Mouse (Mus musculus) stomach, embryonic 15.5 days (tissue): ENCODE results near the gene Zbtb48. TPM values are rescaled to one million over a fixed set of nuclear protein-coding genes. Genes with fewer than 3 reads are reported as not detected.

Experiments used
- ATAC-seq: fragments of 200-750 bp; cut with Nextera tagmentation; 2 replicates; pipeline ENCODE4 v1.8.0; 2017; ENCODE audit warnings: low read depth, moderate number of reproducible peaks, moderate TSS enrichment; ENCODE audit not compliant: insufficient read depth, low FRiP score
- H3K27ac ChIP-seq: fragments of 300-500 bp; sonication (generic); 2 replicates; pipeline ENCODE4 v1.5.1; 2015; ENCODE audit warnings: mild to moderate bottlenecking, inconsistent platforms
- H3K27me3 ChIP-seq: fragments of 300-500 bp; sonication (generic); replicated peaks from 2 replicates; pipeline ENCODE4 v1.6.1; 2015; ENCODE audit warnings: inconsistent platforms
- H3K36me3 ChIP-seq: fragments of 300-500 bp; sonication (generic); 2 replicates; pipeline ENCODE4 v1.6.1; 2015; ENCODE audit warnings: inconsistent platforms
- H3K4me1 ChIP-seq: fragments of 300-500 bp; sonication (generic); 2 replicates; pipeline ENCODE4 v1.6.1; 2015; ENCODE audit warnings: inconsistent platforms
- H3K4me2 ChIP-seq: fragments of 300-500 bp; sonication (generic); 2 replicates; pipeline ENCODE4 v1.6.1; 2015; ENCODE audit warnings: mild to moderate bottlenecking, inconsistent platforms
- H3K4me3 ChIP-seq: fragments of 300-500 bp; sonication (generic); replicated peaks from 2 replicates; pipeline ENCODE4 v1.5.1; 2015; ENCODE audit warnings: inconsistent platforms
- H3K9ac ChIP-seq: fragments of 300-500 bp; sonication (generic); 2 replicates; pipeline ENCODE4 v1.6.1; 2015; ENCODE audit warnings: inconsistent platforms
- H3K9me3 ChIP-seq: fragments of 300-500 bp; sonication (generic); 2 replicates; pipeline ENCODE4 v1.6.1; 2016; ENCODE audit warnings: inconsistent platforms
- WGBS: fragments of 180-500 bp; shearing (Covaris S2); methylation state at CpG from one replicate; pipeline ENCODE4 v1.1.7; 2015; 5-methylcytosine and 5-hydroxymethylcytosine counted together
- polyA plus RNA-seq: library from polyadenylated mRNA; unstranded; fragments of >200 nt; fragmentation: Nextera tagmentation; extraction: Ambion mirVana; gene quantifications from 2 replicates; pipeline ENCODE4 v1.2.1, GENCODE M21; 2015

Gene Zbtb48
- polyA plus RNA-seq, 1 experiment from 2014 or later, result 16.8 TPM

DNA sequence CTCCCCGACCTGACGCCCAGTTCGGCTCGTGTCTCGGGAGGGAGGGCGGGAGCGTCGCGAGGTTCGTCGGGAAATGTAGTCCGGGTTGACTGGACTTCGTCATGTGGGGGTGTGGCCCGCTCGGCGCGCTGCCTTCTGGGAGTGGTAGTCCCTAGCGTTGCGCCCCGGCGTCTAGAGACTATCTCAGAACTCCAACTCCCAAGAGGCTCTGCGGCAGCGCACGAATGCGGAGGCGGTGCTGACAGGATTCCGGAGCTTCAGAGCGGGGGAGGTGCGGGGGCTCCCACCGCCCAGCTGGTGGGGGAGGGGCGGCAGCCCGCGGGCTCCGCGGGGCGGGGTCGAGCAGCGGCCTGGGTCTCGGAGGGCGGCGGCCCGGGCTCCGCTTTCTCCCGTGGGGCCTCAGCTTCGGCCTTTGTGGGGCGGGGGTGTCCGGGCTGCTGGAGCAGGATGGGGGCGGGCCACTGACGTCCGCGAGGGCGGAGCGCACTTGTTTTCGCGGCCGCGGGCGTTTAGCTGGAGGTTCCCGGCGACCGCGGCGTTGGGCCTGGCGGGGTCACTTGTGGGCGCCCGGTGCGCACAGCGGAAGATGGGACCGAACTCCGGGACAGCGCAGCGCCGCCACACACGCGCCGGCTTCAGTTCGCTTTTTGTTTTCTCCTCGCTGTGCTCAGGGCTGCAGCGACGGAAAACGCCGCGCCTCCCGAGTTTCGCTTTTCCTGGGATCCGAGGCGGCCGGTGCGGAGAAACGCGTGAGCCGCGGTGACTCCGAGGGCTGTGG lies 31.1 kb downstream of the Zbtb48 start, which contains the start of gene Phf13:
Gene Phf13, minus strand, starts transcription at position 86 of the 778 bp plus-strand sequence.
- Histone ChIP-seq H3K9me3 (no peaks in the 10 kb centered on the region), H3K27ac (peak within 1 kb of the TSS; percentile 93), H3K36me3 (peaks cover 13% of the 10 kb centered on the region), H3K9ac (peak within 1 kb of the TSS; percentile 90), H3K4me3 (peak within 1 kb of the TSS; percentile 99), H3K4me1 (peaks cover 17% of the 10 kb centered on the region; the same call in 1 of the 2 replicates), H3K27me3 (no peaks in the 10 kb centered on the region), H3K4me2 (peak within 1 kb of the TSS; percentile 87)
- peak; percentile 96 for ATAC-seq
- WGBS, result under 1% methylated on average over 93 of the region's 94 CpGs

DNA sequence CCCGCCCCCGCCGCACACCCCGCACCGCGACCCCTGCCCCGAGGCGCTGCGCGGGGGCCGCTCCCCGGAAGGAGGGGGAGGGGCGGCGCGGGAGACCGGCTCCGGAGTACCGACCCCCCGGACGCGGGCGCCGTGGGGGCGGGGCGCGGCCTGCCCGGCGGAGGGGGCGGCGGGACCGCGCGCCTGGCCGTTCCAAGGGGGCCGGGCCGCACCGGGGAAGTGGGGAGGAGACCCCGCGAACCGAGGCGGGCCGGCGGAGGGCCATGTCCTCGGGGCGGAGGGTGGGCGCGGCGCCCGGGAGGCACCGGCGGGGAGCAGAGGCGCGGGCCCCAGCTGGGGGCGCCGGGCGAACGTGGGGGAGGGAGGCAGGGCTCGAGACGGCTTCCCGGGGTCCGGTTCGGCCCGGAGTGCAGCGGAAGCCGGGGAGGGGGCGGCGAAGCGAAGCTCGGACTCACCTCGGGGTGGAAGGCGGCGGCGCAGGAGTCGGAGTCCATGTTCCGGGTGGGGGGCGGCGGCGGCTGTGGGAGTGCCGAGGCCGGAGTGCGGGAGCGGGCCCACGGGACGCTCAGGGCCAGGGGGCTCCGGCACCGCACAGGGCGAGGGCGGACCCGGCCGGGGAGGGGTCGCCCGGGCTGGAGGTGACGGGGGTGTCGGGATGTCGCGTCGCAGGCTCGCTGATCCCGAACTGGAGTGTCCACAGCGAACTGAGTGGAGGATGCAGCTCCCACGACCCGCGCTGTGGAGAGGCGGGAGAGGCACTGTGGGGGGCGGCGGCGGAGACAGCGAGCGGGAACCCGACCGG lies 31.9 kb downstream of the Zbtb48 start:
- H3K27ac ChIP-seq, result peak overlapping the region; percentile 82
- peak overlapping the region; percentile 99 for H3K4me3 ChIP-seq
- peak overlapping the region; percentile 87 for H3K4me2 ChIP-seq
- peak overlapping the region; percentile 90 for H3K9ac ChIP-seq
- H3K9me3 ChIP-seq, result no peaks in the 10 kb centered on the region
- WGBS, result 1% methylated on average over 74 of the region's 111 CpGs
- H3K36me3 ChIP-seq, result peaks cover 21% of the 10 kb centered on the region
- peaks cover 17% of the 10 kb centered on the region; the same call in 1 of the 2 replicates for H3K4me1 ChIP-seq
- no peaks in the 10 kb centered on the region for H3K27me3 ChIP-seq
- ATAC-seq, result no peak; the same call in 1 of the 2 replicates

DNA sequence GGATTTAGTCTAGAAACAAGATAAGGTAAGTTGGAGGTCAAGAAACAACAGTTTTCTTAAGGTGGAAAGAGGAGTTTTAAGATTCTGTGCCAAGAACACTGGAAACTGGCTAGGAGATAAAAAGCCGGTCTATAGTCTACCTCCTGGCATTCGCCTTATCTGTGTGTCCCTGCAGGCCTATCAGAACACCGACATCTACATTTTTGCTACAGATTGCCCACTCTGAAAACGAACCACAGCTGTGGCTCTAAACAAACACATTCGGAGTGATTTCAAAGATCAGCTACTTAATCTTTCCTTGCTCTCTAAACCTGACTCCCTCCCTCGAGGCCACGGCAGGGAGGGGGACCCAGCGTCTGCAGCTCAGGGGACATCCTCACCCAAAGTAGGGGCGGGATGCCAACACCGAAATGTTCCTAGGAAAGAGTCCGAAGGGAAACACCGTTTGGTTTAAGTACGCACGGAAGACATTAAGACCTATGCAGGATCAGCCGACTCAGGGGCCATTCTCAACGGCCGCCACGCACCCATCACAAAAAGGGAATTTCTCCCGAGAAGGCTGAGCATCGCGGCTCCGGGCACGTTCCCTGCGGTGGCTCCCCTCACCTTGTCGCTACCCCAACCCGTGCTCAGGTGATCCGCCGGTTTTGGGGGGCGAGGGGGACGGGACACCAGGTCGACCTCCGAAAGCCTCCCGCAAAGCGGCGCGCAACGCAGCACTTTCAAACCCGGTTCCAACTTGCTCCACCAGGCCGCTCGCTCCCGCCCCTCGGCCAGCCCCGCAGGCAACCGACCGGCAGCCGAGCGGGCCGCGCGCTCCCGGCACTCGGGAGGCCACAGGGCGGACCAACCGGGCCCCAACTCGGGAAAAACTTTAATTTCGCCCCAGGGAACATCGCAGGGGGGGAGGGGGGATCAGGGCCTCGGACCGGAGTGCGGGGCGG lies 33.0 kb downstream of the Zbtb48 start:
- WGBS, result 2% methylated on average over 60 of the region's 61 CpGs
- Histone ChIP-seq H3K27ac (peak overlapping the region; percentile 82), H3K4me1 (peaks cover 17% of the 10 kb centered on the region; the same call in 1 of the 2 replicates), H3K9me3 (no peaks in the 10 kb centered on the region), H3K27me3 (no peaks in the 10 kb centered on the region), H3K36me3 (peaks cover 22% of the 10 kb centered on the region), H3K4me3 (peak overlapping the region; percentile 99), H3K4me2 (peak overlapping the region; percentile 87), H3K9ac (peak overlapping the region; percentile 90)
- ATAC-seq, result no peak

DNA sequence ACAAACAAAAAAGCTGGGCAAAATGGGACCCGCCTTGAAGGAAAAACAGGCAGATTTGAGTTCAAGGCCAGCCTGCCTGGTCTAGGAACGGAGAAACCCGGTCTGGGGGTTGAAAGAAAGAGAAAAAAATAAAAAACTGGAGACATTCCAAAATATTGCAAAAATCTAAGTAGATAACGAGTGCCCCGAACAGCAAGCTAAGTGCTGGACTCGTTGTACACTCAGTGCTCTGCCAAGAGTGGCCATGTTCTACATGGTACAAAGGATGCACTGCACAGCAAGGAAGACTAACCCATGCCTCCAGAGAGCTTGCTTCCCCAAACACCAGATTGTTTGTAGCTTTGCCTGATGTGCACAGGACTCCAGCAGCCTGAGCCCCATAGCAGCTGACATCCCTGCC lies 34.4 kb downstream of the Zbtb48 start:
- WGBS, result 73% methylated on average over 6 of the region's 6 CpGs
- peaks cover 22% of the 10 kb centered on the region for H3K36me3 ChIP-seq
- H3K27ac ChIP-seq, result no peak overlapping the region
- ATAC-seq, result no peak
- H3K4me2 ChIP-seq, result 0 out of 2 replicates have a peak overlapping the region, but pooled peaks have one; percentile 87
- H3K9me3 ChIP-seq, result no peaks in the 10 kb centered on the region
- no peaks in the 10 kb centered on the region for H3K27me3 ChIP-seq
- peaks cover 25% of the 10 kb centered on the region for H3K4me1 ChIP-seq
- H3K9ac ChIP-seq, result no peak overlapping the region
- no peak overlapping the region for H3K4me3 ChIP-seq

DNA sequence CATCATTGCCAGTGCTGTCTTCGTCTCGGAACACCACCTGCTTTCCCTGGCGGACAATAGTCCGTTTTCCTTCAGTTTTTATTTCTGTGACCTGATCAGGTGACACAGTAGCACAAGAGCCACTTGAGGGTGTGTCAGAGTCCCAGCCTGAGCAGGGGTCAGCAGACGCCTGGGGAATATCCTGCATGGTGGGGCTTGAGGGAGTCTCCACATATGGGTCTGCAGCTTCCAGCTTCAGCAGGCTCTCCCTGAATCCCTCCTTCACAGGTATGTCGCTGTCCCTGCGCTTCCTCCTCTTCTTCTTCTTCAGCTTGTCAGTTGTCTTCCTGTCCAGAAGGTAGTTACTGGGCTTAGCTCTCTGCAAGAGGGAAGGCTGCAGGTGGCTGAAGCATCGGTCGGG lies 35.4 kb downstream of the Zbtb48 start:
- H3K27me3 ChIP-seq, result no peaks in the 10 kb centered on the region
- H3K4me2 ChIP-seq, result no peak overlapping the region
- no peak overlapping the region for H3K27ac ChIP-seq
- peaks cover 22% of the 10 kb centered on the region for H3K36me3 ChIP-seq
- ATAC-seq, result no peak
- H3K4me1 ChIP-seq, result peaks cover 27% of the 10 kb centered on the region
- no peak overlapping the region for H3K9ac ChIP-seq
- no peaks in the 10 kb centered on the region for H3K9me3 ChIP-seq
- 91% methylated on average over 9 of the region's 9 CpGs for WGBS
- no peak overlapping the region for H3K4me3 ChIP-seq

DNA sequence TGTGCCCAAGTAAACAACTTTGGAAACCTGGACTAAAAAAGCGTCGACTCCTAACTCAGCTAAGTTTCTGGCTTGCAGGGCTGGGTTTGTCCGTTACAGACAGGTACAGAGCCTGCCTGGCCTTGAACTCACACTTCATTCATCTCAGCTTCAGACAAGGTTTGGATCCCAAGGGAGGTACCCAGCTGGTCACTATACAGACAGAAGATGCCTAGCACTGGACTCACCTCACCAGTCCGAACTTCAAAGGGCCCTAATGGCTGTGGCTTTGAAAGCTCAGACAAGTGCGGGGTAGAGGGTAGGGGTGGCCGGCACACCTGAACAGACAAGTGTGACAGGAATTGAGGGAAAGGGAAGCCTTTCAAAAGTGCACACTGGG lies 38.4 kb downstream of the Zbtb48 start:
- peak; percentile 1; the same call in 1 of the 2 replicates for ATAC-seq
- Histone ChIP-seq H3K4me3 (peak overlapping the region; percentile 82), H3K9ac (no peak overlapping the region), H3K4me1 (peaks cover 35% of the 10 kb centered on the region), H3K36me3 (peaks cover 22% of the 10 kb centered on the region), H3K27ac (peak overlapping the region; percentile 78), H3K9me3 (no peaks in the 10 kb centered on the region), H3K27me3 (no peaks in the 10 kb centered on the region), H3K4me2 (peak overlapping the region; percentile 87)
- 27% methylated on average over 6 of the region's 6 CpGs for WGBS

- H3K27me3 ChIP-seq, result no peaks in the 10 kb centered on the region
- peaks cover 31% of the 10 kb centered on the region for H3K4me1 ChIP-seq
- no peaks in the 10 kb centered on the region for H3K9me3 ChIP-seq
- H3K27ac ChIP-seq, result peak within 1 kb of the TSS; percentile 78
- H3K36me3 ChIP-seq, result peaks cover 22% of the 10 kb centered on the region
- under 1% methylated on average over 54 of the region's 54 CpGs for WGBS
- peak within 1 kb of the TSS; percentile 82 for H3K4me3 ChIP-seq
- peak; percentile 70 for ATAC-seq
- peak within 1 kb of the TSS; percentile 87 for H3K4me2 ChIP-seq
- peak within 1 kb of the TSS; percentile 93 for H3K9ac ChIP-seq
Observed at GRCm38 (mm10) chr4:151988342-151989109, 38.9 kb downstream of the Zbtb48 start, which contains the start of gene Thap3. Thap3 (minus strand) TSS chr4:151988997.

DNA sequence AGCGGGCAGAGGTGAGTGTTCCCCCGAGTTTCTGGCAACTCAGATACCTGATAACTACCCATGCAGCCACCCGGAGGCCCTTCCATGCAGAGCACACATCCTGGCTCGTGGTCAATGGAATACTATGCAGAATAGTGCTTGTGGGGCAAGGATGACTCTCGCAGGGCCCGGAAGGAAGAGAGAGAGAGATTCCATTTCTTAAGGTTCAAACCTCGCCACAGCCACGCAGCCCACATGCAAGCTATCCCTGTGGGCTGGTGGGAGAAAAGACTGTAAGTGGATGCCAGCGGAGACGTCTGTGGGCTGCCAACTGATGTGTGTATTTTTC lies 39.5 kb downstream of the Zbtb48 start:
- no peaks in the 10 kb centered on the region for H3K9me3 ChIP-seq
- 22% methylated on average over 10 of the region's 10 CpGs for WGBS
- no peak for ATAC-seq

GRCm38 (mm10) chr4:151986650-151987049 lies 40.8 kb downstream of the Zbtb48 start:
- H3K27ac ChIP-seq, result no peak overlapping the region
- peaks cover 35% of the 10 kb centered on the region for H3K4me1 ChIP-seq
- H3K4me3 ChIP-seq, result no peak overlapping the region
- H3K9me3 ChIP-seq, result no peaks in the 10 kb centered on the region
- H3K9ac ChIP-seq, result no peak overlapping the region
- H3K4me2 ChIP-seq, result no peak overlapping the region
- peaks cover 19% of the 10 kb centered on the region for H3K36me3 ChIP-seq
- WGBS, result 66% methylated on average over 8 of the region's 8 CpGs
- no peaks in the 10 kb centered on the region for H3K27me3 ChIP-seq
- ATAC-seq, result no peak

More for the DNA sequence above, 39.5 kb downstream of the Zbtb48 start:
- peak overlapping the region; percentile 78; the same call in 1 of the 2 replicates for H3K27ac ChIP-seq
- peak overlapping the region; percentile 82 for H3K4me3 ChIP-seq
- H3K4me1 ChIP-seq, result peaks cover 35% of the 10 kb centered on the region
- peak overlapping the region; percentile 87 for H3K4me2 ChIP-seq
- peak overlapping the region; percentile 93 for H3K9ac ChIP-seq
- peaks cover 23% of the 10 kb centered on the region for H3K36me3 ChIP-seq
- H3K27me3 ChIP-seq, result no peaks in the 10 kb centered on the region

DNA sequence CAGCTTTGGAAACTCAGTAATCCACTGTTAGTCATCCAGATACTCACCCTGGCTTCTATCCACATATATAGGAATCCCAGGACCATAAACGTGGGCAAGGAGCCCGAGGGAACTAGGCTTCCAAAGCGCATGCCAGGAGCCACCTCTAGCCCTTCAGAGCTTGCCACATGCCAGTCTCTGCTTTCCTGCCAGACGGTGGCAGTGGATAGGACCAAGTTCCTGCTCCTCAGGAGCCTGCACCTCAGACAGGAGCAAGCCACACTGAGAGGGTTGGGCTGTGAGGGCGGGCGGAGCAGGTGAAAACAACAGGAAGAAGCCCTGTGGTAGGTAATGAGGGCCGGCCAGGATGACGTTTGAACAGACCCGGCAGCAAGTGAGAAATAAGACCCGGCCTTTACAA lies 41.6 kb downstream of the Zbtb48 start:
- H3K36me3 ChIP-seq, result peaks cover 12% of the 10 kb centered on the region; the same call in 1 of the 2 replicates
- 29% methylated on average over 10 of the region's 10 CpGs for WGBS
- H3K27me3 ChIP-seq, result no peaks in the 10 kb centered on the region
- no peak overlapping the region for H3K4me3 ChIP-seq
- H3K4me1 ChIP-seq, result peaks cover 35% of the 10 kb centered on the region
- 0 out of 2 replicates have a peak, but pooled peaks have one; percentile 18 for ATAC-seq
- no peaks in the 10 kb centered on the region for H3K9me3 ChIP-seq
- no peak overlapping the region for H3K9ac ChIP-seq
- no peak overlapping the region for H3K27ac ChIP-seq
- H3K4me2 ChIP-seq, result no peak overlapping the region
